Mouse (Mus musculus) midbrain, embryonic 14.5 days (tissue): ENCODE measurements around the gene Matn3. TPM values are rescaled to one million over a fixed set of nuclear protein-coding genes. Genes with fewer than 3 reads are reported as not detected.

Experiments
- ATAC-seq: fragments of 200-750 bp; cut with Nextera tagmentation; 2 replicates; pipeline ENCODE4 v1.8.0; 2017; ENCODE audit warnings: moderate number of reproducible peaks, moderate library complexity; ENCODE audit not compliant: low FRiP score, low TSS enrichment
- DNase-seq: peaks from one replicate; pipeline ENCODE4 v3.0.0-alpha.2; 2015
- H3K27ac ChIP-seq: fragments of 300-500 bp; sonication (generic); replicated peaks from 2 replicates; pipeline ENCODE4 v1.5.1; 2014; ENCODE audit warnings: mild to moderate bottlenecking, low read depth, low read length, moderate library complexity
- H3K27me3 ChIP-seq: fragments of 300-500 bp; sonication (generic); 2 replicates; pipeline ENCODE4 v1.6.1; 2014; ENCODE audit warnings: low read length, control low read depth, mixed read lengths; ENCODE audit not compliant: control insufficient read depth, insufficient read depth
- H3K36me3 ChIP-seq: fragments of 300-500 bp; sonication (generic); 2 replicates; pipeline ENCODE4 v1.6.1; 2014; ENCODE audit warnings: low read length, control low read depth; ENCODE audit not compliant: control insufficient read depth, insufficient read depth
- H3K4me1 ChIP-seq: fragments of 300-500 bp; sonication (generic); 2 replicates; pipeline ENCODE4 v1.6.1; 2014; ENCODE audit warnings: mild to moderate bottlenecking, antibody characterized with exemption, low read length, control low read depth; ENCODE audit not compliant: control insufficient read depth, insufficient read depth
- H3K4me2 ChIP-seq: fragments of 300-500 bp; sonication (generic); 2 replicates; pipeline ENCODE4 v1.6.1; 2014; ENCODE audit warnings: mild to moderate bottlenecking, low read length, moderate library complexity
- H3K4me3 ChIP-seq: fragments of 300-500 bp; sonication (generic); replicated peaks from 2 replicates; pipeline ENCODE4 v1.5.1; 2014; ENCODE audit warnings: low read depth, low read length
- H3K9ac ChIP-seq: fragments of 300-500 bp; sonication (generic); replicated peaks from 2 replicates; pipeline ENCODE4 v1.6.1; 2014; ENCODE audit warnings: mild to moderate bottlenecking, low read length, moderate library complexity
- H3K9me3 ChIP-seq: fragments of 300-500 bp; sonication (generic); 2 replicates; pipeline ENCODE4 v1.6.1; 2016; ENCODE audit warnings: low read length, control low read depth, mixed read lengths; ENCODE audit not compliant: control insufficient read depth
- WGBS: fragments of 180-500 bp; shearing (Covaris S2); extraction: QIAGEN DNeasy Blood & Tissue Kit; methylation state at CpG from one replicate; pipeline ENCODE4 v1.1.7; 2014; 5-methylcytosine and 5-hydroxymethylcytosine counted together
- polyA plus RNA-seq: library from polyadenylated mRNA; unstranded; fragments of >200 nt; fragmentation: Nextera tagmentation; extraction: Ambion mirVana; gene quantifications from 2 replicates; pipeline ENCODE4 v1.2.1, GENCODE M21; 2014

Matn3 gene
- polyA plus RNA-seq, 1 experiment from 2014 or later = 0.11 TPM

- H3K9me3 ChIP-seq = no peaks in the 10 kb centered on the region
- ATAC-seq = no peak
- no peak overlapping the region for H3K27ac ChIP-seq
- WGBS = 83% methylated on average over 4 of the region's 4 CpGs
- no peak overlapping the region for H3K4me3 ChIP-seq
- no peak overlapping the region for H3K9ac ChIP-seq
- H3K27me3 ChIP-seq = no peaks in the 10 kb centered on the region
- no peaks in the 10 kb centered on the region for H3K4me1 ChIP-seq
- no peak for DNase-seq
- H3K4me2 ChIP-seq = no peak overlapping the region
- peaks cover 27% of the 10 kb centered on the region for H3K36me3 ChIP-seq
Observed at GRCm38 (mm10) chr12:8941699-8942392, 5.9 kb upstream of the Matn3 start.

- Histone ChIP-seq H3K4me3 (no peak overlapping the region), H3K36me3 (no peaks in the 10 kb centered on the region), H3K27me3 (peaks cover 8% of the 10 kb centered on the region; the same call in 1 of the 2 replicates), H3K9ac (no peak overlapping the region), H3K27ac (no peak overlapping the region), H3K4me2 (peak overlapping the region; percentile 96), H3K4me1 (peaks cover 9% of the 10 kb centered on the region; the same call in 1 of the 2 replicates), H3K9me3 (no peaks in the 10 kb centered on the region)
- WGBS = 62% methylated on average over 9 of the region's 9 CpGs
- no peak for DNase-seq
- ATAC-seq = no peak
Observed at GRCm38 (mm10) chr12:8947163-8947562, 566 bp upstream of the Matn3 start.

GRCm38 (mm10) chr12:8953136-8953535, 5.4 kb downstream of the Matn3 start:
- Histone ChIP-seq H3K9ac (no peak overlapping the region), H3K4me2 (no peak overlapping the region), H3K4me1 (peaks cover 2% of the 10 kb centered on the region; the same call in 1 of the 2 replicates), H3K27me3 (peaks cover 5% of the 10 kb centered on the region; the same call in 1 of the 2 replicates), H3K27ac (no peak overlapping the region), H3K4me3 (no peak overlapping the region), H3K9me3 (no peaks in the 10 kb centered on the region), H3K36me3 (no peaks in the 10 kb centered on the region)
- WGBS = 60% methylated on average over 10 of the region's 10 CpGs
- DNase-seq (no peak), ATAC-seq (no peak)

GRCm38 (mm10) chr12:8954161-8954561, 6.4 kb downstream of the Matn3 start:
- Histone ChIP-seq H3K9ac (no peak overlapping the region), H3K4me3 (no peak overlapping the region), H3K27me3 (no peaks in the 10 kb centered on the region), H3K27ac (no peak overlapping the region), H3K36me3 (no peaks in the 10 kb centered on the region), H3K9me3 (no peaks in the 10 kb centered on the region), H3K4me1 (no peaks in the 10 kb centered on the region), H3K4me2 (no peak overlapping the region)
- no peak for DNase-seq
- WGBS = 52% methylated on average over 9 of the region's 9 CpGs
- ATAC-seq = no peak

DNA sequence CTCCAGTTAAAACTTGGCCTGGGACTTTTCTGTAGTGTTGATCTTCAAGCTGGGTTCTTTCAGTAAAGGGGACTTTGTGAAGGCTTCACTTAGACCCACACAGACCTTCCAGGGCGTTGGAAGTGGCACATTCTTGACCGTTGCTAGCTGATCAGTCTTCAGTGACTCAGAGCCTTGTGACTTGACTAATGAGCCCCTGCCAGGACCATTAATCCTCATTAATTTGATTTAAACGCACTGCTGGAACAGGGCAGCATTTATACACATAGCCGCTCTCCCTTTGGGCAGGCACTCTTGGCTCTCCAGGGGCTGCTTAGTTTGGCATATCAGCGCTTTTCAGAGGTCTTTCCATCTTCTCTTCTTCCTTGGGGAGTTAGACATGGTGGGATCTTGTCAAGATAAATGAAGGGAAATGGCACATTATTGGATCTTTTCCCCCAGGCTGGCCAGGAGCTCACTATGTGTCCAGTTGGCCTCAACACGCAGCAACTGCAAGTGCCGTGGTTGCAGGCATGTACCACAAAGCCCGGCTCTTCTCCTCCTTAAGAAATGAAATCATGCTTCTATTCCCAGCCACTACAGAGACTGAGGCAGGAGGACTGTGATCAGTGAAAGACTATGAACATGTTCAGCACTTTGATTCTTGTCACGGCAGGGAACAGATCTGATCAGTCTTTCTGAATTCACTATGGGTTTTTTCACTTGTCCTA, 14.0 kb downstream of the Matn3 start:
- no peak overlapping the region for H3K9ac ChIP-seq
- peaks cover 5% of the 10 kb centered on the region; the same call in 1 of the 2 replicates for H3K4me1 ChIP-seq
- H3K9me3 ChIP-seq = no peaks in the 10 kb centered on the region
- no peaks in the 10 kb centered on the region for H3K27me3 ChIP-seq
- ATAC-seq (no peak), DNase-seq (no peak)
- WGBS = 59% methylated on average over 9 of the region's 9 CpGs
- no peak overlapping the region for H3K4me2 ChIP-seq
- no peak overlapping the region for H3K4me3 ChIP-seq
- no peak overlapping the region for H3K27ac ChIP-seq
- H3K36me3 ChIP-seq = no peaks in the 10 kb centered on the region

DNA sequence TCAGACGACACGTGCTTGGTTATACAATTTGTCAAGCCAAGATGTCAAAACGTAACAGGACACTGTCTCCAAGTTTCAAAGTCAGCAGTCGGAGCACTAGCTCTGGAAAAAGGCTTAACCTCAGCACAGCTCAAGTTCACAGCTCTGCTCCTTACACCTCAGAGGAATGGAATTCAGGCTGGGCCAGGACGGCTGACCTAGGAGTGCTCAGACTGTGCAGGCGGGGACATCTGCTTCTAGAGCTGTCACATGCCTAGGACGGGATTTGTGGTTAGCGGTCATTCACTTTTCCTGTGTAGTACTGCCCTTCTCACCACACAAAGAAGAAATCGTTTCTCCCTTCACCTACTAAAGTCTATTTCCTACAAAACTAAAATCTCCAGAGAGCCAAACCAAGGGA, 22.1 kb downstream of the Matn3 start:
- DNase-seq (no peak), ATAC-seq (no peak)
- no peak overlapping the region for H3K27ac ChIP-seq
- H3K4me3 ChIP-seq = no peak overlapping the region
- H3K27me3 ChIP-seq = no peaks in the 10 kb centered on the region
- 0 out of 2 replicates have a peak, but pooled peaks cover 3% of the 10 kb centered on the region for H3K4me1 ChIP-seq
- no peaks in the 10 kb centered on the region for H3K9me3 ChIP-seq
- WGBS = 50% methylated on average over 9 of the region's 9 CpGs
- H3K4me2 ChIP-seq = no peak overlapping the region
- H3K36me3 ChIP-seq = no peaks in the 10 kb centered on the region
- H3K9ac ChIP-seq = no peak overlapping the region

DNA sequence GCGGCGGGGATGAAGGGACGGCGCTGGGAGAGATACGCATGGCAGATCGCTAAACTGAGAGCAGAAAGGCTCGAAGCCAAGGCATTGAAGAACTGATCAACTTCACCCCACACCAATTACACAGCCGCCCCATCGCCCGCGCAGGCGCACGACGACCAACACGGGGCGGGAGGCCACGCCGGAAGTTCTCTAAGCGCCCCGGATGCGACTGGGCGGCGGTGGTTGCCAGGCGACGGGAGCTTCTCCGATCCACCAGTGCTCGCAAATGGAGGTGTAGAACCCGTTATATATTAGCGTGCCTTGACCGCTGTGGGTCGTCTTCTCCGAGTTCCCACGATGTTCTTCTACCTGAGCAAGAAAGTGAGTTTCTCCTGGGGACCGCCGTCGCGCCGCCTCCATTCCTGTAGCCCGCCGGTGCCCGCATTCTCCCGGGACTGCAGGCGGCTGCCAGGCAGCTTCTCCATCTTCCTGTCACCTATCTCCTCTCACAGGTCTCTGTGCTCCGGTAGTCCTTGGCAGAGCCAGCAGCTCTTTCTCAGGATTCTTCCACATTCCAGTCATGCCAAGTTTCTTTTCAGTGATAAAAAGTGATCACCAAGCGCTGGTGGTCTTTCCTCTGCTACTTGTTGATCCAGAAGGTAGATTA, 26.2 kb downstream of the Matn3 start, which contains the start of gene Wdr35:
Gene Wdr35 (plus strand): TSS at position 73 of the 646 bp plus-strand sequence.
- H3K4me1 ChIP-seq = 0 out of 2 replicates have a peak, but pooled peaks cover 7% of the 10 kb centered on the region
- no peaks in the 10 kb centered on the region for H3K27me3 ChIP-seq
- ATAC-seq (peak; percentile 96), DNase-seq (peak; percentile 97)
- no peaks in the 10 kb centered on the region for H3K9me3 ChIP-seq
- peaks cover 8% of the 10 kb centered on the region for H3K36me3 ChIP-seq
- H3K9ac ChIP-seq = peak within 1 kb of the TSS; percentile 57
- H3K4me3 ChIP-seq = peak within 1 kb of the TSS; percentile 69
- peak within 1 kb of the TSS; percentile 82 for H3K27ac ChIP-seq
- under 1% methylated on average over 45 of the region's 45 CpGs for WGBS
- H3K4me2 ChIP-seq = peak within 1 kb of the TSS; percentile 82

DNA sequence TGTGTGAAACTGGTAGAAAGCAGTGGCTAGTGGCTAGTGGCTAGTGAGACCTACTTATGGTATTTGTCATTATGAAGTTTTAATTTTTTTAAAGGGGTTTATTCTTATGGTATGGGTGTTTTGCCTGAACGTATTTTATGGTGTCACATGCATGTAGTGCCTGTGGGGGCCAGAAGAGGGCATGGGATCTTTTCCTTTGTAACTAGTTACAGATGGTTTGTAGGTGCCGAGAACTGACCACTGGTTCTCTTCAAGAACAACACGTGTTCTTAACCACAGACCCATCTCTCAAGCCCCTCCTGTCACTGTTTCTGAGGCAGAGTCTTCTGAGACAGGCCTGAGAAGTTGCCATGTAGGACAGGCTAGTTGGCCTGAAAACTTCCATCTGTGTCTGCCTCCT, 27.3 kb downstream of the Matn3 start:
- Histone ChIP-seq H3K4me3 (peak overlapping the region; percentile 69; the same call in 1 of the 2 replicates), H3K9ac (no peak overlapping the region)

More for the DNA sequence above, 27.3 kb downstream of the Matn3 start:
- WGBS = 87% methylated on average over 3 of the region's 3 CpGs
- Histone ChIP-seq H3K27ac (no peak overlapping the region), H3K4me2 (peak overlapping the region; percentile 82; the same call in 1 of the 2 replicates), H3K4me1 (0 out of 2 replicates have a peak, but pooled peaks cover 7% of the 10 kb centered on the region), H3K27me3 (no peaks in the 10 kb centered on the region), H3K9me3 (no peaks in the 10 kb centered on the region), H3K36me3 (peaks cover 18% of the 10 kb centered on the region)
- DNase-seq (no peak), ATAC-seq (no peak)
